Mouse (Mus musculus): ENCODE data around the gene Calr. TPM values are rescaled to one million over a fixed set of nuclear protein-coding genes. Genes with fewer than 3 reads are reported as not detected.

Gene Calr
- polyA plus RNA-seq, 1 experiment from 2014 or later, result 730 TPM

GRCm38 (mm10) chr8:84813059-84813458 lies 33.7 kb downstream of the Calr start:
- 2% methylated on average over 5 of the region's 5 CpGs for whole genome bisulfite sequencing
- no peaks in the 10 kb centered on the region for H3K36me3 ChIP-seq
- no peak overlapping the region for H3K9ac ChIP-seq (replicated peaks)
- ATAC-seq (ENCODE audit: low FRiP score), result no peak
- no peak overlapping the region for H3K4me2 ChIP-seq
- peaks cover 8% of the 10 kb centered on the region; the same call in 1 of the 2 replicates for H3K27me3 ChIP-seq (replicated peaks)
- H3K27ac ChIP-seq (replicated peaks), result peak overlapping the region; percentile 49; the same call in 1 of the 2 replicates
- H3K4me3 ChIP-seq (replicated peaks), result no peak overlapping the region
- peaks cover 33% of the 10 kb centered on the region for H3K4me1 ChIP-seq
- H3K9me3 ChIP-seq (replicated peaks), result no peaks in the 10 kb centered on the region

GRCm38 (mm10) chr8:84811303-84811702 lies 35.4 kb downstream of the Calr start:
- Histone ChIP-seq H3K4me2 (peak overlapping the region; percentile 59), H3K4me3 (replicated peaks) (peak overlapping the region; percentile 32), H3K4me1 (peaks cover 33% of the 10 kb centered on the region), H3K9ac (replicated peaks) (no peak overlapping the region; the same call in 1 of the 2 replicates), H3K36me3 (no peaks in the 10 kb centered on the region), H3K27ac (replicated peaks) (peak overlapping the region; percentile 42), H3K9me3 (replicated peaks) (no peaks in the 10 kb centered on the region), H3K27me3 (replicated peaks) (peaks cover 15% of the 10 kb centered on the region; the same call in 1 of the 2 replicates)
- 14% methylated on average over 10 of the region's 10 CpGs for WGBS
- ATAC-seq (ENCODE audit: low FRiP score), result no peak

GRCm38 (mm10) chr8:84810896-84811295 lies 35.8 kb downstream of the Calr start:
- under 1% methylated on average over 32 of the region's 32 CpGs for WGBS
- peak; percentile 73 for ATAC-seq (ENCODE audit: low FRiP score)

GRCm38 (mm10) chr8:84809941-84810280 lies 36.8 kb downstream of the Calr start:
- Histone ChIP-seq H3K27ac (replicated peaks) (no peak overlapping the region), H3K9ac (replicated peaks) (no peak overlapping the region), H3K27me3 (replicated peaks) (peaks cover 25% of the 10 kb centered on the region), H3K9me3 (replicated peaks) (no peaks in the 10 kb centered on the region), H3K36me3 (no peaks in the 10 kb centered on the region), H3K4me2 (no peak overlapping the region), H3K4me1 (peaks cover 27% of the 10 kb centered on the region), H3K4me3 (replicated peaks) (no peak overlapping the region)
- WGBS, result 66% methylated on average over 5 of the region's 5 CpGs
- ATAC-seq (ENCODE audit: low FRiP score), result no peak

More at GRCm38 (mm10) chr8:84810896-84811295, 35.8 kb downstream of the Calr start:
- Histone ChIP-seq H3K4me3 (replicated peaks) (peak overlapping the region; percentile 32), H3K4me2 (peak overlapping the region; percentile 59), H3K9ac (replicated peaks) (no peak overlapping the region; the same call in 1 of the 2 replicates), H3K27me3 (replicated peaks) (peaks cover 17% of the 10 kb centered on the region; the same call in 1 of the 2 replicates), H3K9me3 (replicated peaks) (no peaks in the 10 kb centered on the region), H3K27ac (replicated peaks) (peak overlapping the region; percentile 42), H3K36me3 (no peaks in the 10 kb centered on the region), H3K4me1 (peaks cover 33% of the 10 kb centered on the region)

- no peak for ATAC-seq (ENCODE audit: low FRiP score)
- Histone ChIP-seq H3K36me3 (no peaks in the 10 kb centered on the region), H3K27me3 (replicated peaks) (peaks cover 31% of the 10 kb centered on the region), H3K9ac (replicated peaks) (no peak overlapping the region), H3K4me2 (no peak overlapping the region), H3K4me3 (replicated peaks) (no peak overlapping the region), H3K27ac (replicated peaks) (0 out of 2 replicates have a peak overlapping the region, but pooled peaks have one; percentile 1), H3K9me3 (replicated peaks) (no peaks in the 10 kb centered on the region), H3K4me1 (peaks cover 21% of the 10 kb centered on the region)
- 42% methylated on average over 12 of the region's 12 CpGs for WGBS
These were observed 37.4 kb downstream of the Calr start for GRCm38 (mm10) chr8:84809109-84809940.

GRCm38 (mm10) chr8:84806031-84806430 lies 40.7 kb downstream of the Calr start:
- Histone ChIP-seq H3K4me3 (replicated peaks) (no peak overlapping the region), H3K4me2 (no peak overlapping the region), H3K27me3 (replicated peaks) (peaks cover 52% of the 10 kb centered on the region), H3K9ac (replicated peaks) (no peak overlapping the region), H3K36me3 (no peaks in the 10 kb centered on the region), H3K27ac (replicated peaks) (no peak overlapping the region), H3K9me3 (replicated peaks) (no peaks in the 10 kb centered on the region), H3K4me1 (peaks cover 9% of the 10 kb centered on the region)
- ATAC-seq (ENCODE audit: low FRiP score), result no peak
- WGBS, result 95% methylated on average over 5 of the region's 5 CpGs

- Histone ChIP-seq H3K9me3 (replicated peaks) (no peaks in the 10 kb centered on the region), H3K36me3 (no peaks in the 10 kb centered on the region), H3K27ac (replicated peaks) (peak within 1 kb of the TSS; percentile 83), H3K4me1 (peaks cover 39% of the 10 kb centered on the region), H3K4me3 (replicated peaks) (peak within 1 kb of the TSS; percentile 58), H3K27me3 (replicated peaks) (peaks cover 80% of the 10 kb centered on the region), H3K4me2 (peak within 1 kb of the TSS; percentile 98), H3K9ac (replicated peaks) (peak within 1 kb of the TSS; percentile 75)
- peak; percentile 22; the same call in 1 of the 2 replicates for ATAC-seq (ENCODE audit: low FRiP score)
- 1% methylated on average over 38 of the region's 125 CpGs for WGBS
These were observed 46.5 kb downstream of the Calr start, which contains the start of gene Nfix for GRCm38 (mm10) chr8:84799999-84800831. TSS of gene Nfix (minus strand) at chr8:84800344.

- Histone ChIP-seq H3K27ac (replicated peaks) (peak overlapping the region; percentile 83), H3K9me3 (replicated peaks) (no peaks in the 10 kb centered on the region), H3K4me2 (peak overlapping the region; percentile 98), H3K4me1 (peaks cover 48% of the 10 kb centered on the region), H3K9ac (replicated peaks) (peak overlapping the region; percentile 75), H3K36me3 (no peaks in the 10 kb centered on the region), H3K4me3 (replicated peaks) (peak overlapping the region; percentile 58), H3K27me3 (replicated peaks) (peaks cover 79% of the 10 kb centered on the region)
- ATAC-seq (ENCODE audit: low FRiP score), result no peak
- under 1% methylated on average over 81 of the region's 108 CpGs for WGBS
These were observed 47.4 kb downstream of the Calr start for GRCm38 (mm10) chr8:84799136-84799931.

- 46% methylated on average over 10 of the region's 10 CpGs for WGBS
- H3K4me1 ChIP-seq, result peaks cover 53% of the 10 kb centered on the region
- H3K27me3 ChIP-seq (replicated peaks), result peaks cover 83% of the 10 kb centered on the region
- no peaks in the 10 kb centered on the region for H3K36me3 ChIP-seq
- peak overlapping the region; percentile 58 for H3K4me3 ChIP-seq (replicated peaks)
- no peaks in the 10 kb centered on the region for H3K9me3 ChIP-seq (replicated peaks)
- H3K9ac ChIP-seq (replicated peaks), result peak overlapping the region; percentile 75
- H3K4me2 ChIP-seq, result peak overlapping the region; percentile 98
- H3K27ac ChIP-seq (replicated peaks), result peak overlapping the region; percentile 83
- ATAC-seq (ENCODE audit: low FRiP score), result no peak
These were observed 48.1 kb downstream of the Calr start for GRCm38 (mm10) chr8:84798446-84799135.

- Histone ChIP-seq H3K36me3 (no peaks in the 10 kb centered on the region), H3K9me3 (replicated peaks) (no peaks in the 10 kb centered on the region), H3K27me3 (replicated peaks) (peaks cover 81% of the 10 kb centered on the region), H3K27ac (replicated peaks) (peak overlapping the region; percentile 83), H3K9ac (replicated peaks) (no peak overlapping the region; the same call in 1 of the 2 replicates), H3K4me3 (replicated peaks) (peak overlapping the region; percentile 58), H3K4me2 (peak overlapping the region; percentile 98), H3K4me1 (peaks cover 59% of the 10 kb centered on the region)
- 64% methylated on average over 6 of the region's 6 CpGs for WGBS
- ATAC-seq (ENCODE audit: low FRiP score), result no peak
These were observed 48.8 kb downstream of the Calr start for GRCm38 (mm10) chr8:84797971-84798370.
